Mouse (Mus musculus) neural tube, embryonic 14.5 days (tissue): ENCODE data around the gene Ccdc187. TPM values are rescaled to one million over a fixed set of nuclear protein-coding genes. Genes with fewer than 3 reads are reported as not detected.
A peak's percentile ranks its signal among the peaks of the same experiment; 100 is the strongest.

Experiments
- ATAC-seq: fragments of 200-750 bp; cut with Nextera tagmentation; 2 replicates; pipeline ENCODE4 v1.8.0; 2017; ENCODE audit warnings: low read depth, mild to moderate bottlenecking, moderate TSS enrichment, moderate library complexity
- H3K27ac ChIP-seq: fragments of 300-500 bp; sonication (generic); 2 replicates; pipeline ENCODE4 v1.5.1; 2014; ENCODE audit warnings: low read depth, mild to moderate bottlenecking, control low read depth, low read length, moderate library complexity, mixed read lengths
- H3K27me3 ChIP-seq: fragments of 300-500 bp; sonication (generic); 2 replicates; pipeline ENCODE4 v1.6.1; 2014; ENCODE audit warnings: low read length; ENCODE audit not compliant: control insufficient read depth, insufficient read depth
- H3K36me3 ChIP-seq: fragments of 300-500 bp; sonication (generic); 2 replicates; pipeline ENCODE4 v1.6.1; 2014; ENCODE audit warnings: low read length, mixed read lengths; ENCODE audit not compliant: control insufficient read depth, insufficient read depth
- H3K4me1 ChIP-seq: fragments of 300-500 bp; sonication (generic); 2 replicates; pipeline ENCODE4 v1.6.1; 2014; ENCODE audit warnings: low read length; ENCODE audit not compliant: control insufficient read depth, insufficient read depth
- H3K4me2 ChIP-seq: fragments of 300-500 bp; sonication (generic); 2 replicates; pipeline ENCODE4 v1.6.1; 2014; ENCODE audit warnings: mild to moderate bottlenecking, low read depth, low read length, control low read depth
- H3K4me3 ChIP-seq: fragments of 300-500 bp; sonication (generic); 2 replicates; pipeline ENCODE4 v1.5.1; 2014; ENCODE audit warnings: low read depth, low read length, control low read depth, mixed read lengths
- H3K9ac ChIP-seq: fragments of 300-500 bp; sonication (generic); replicated peaks from 2 replicates; pipeline ENCODE4 v1.6.1; 2014; ENCODE audit warnings: low read depth, mild to moderate bottlenecking, control low read depth, low read length, mixed read lengths
- H3K9me3 ChIP-seq: fragments of 300-500 bp; sonication (generic); 2 replicates; pipeline ENCODE4 v1.6.1; 2016; ENCODE audit warnings: low read length; ENCODE audit not compliant: control insufficient read depth
- WGBS: fragments of 180-500 bp; shearing (Covaris S2); extraction: QIAGEN DNeasy Blood & Tissue Kit; methylation state at CpG from one replicate; pipeline ENCODE4 v1.1.7; 2014; 5-methylcytosine and 5-hydroxymethylcytosine counted together
- polyA plus RNA-seq: library from polyadenylated mRNA; unstranded; fragments of >200 nt; fragmentation: Nextera tagmentation; extraction: Ambion mirVana; gene quantifications from 2 replicates; pipeline ENCODE4 v1.2.1, GENCODE M21; 2014

Gene Ccdc187
- polyA plus RNA-seq, 1 experiment from 2014 or later = 0.08 TPM

- peak; percentile 39; the same call in 1 of the 2 replicates for ATAC-seq
- Histone ChIP-seq H3K4me2 (no peak overlapping the region), H3K9ac (no peak overlapping the region), H3K27me3 (no peaks in the 10 kb centered on the region), H3K4me3 (no peak overlapping the region), H3K4me1 (peaks cover 13% of the 10 kb centered on the region; the same call in 1 of the 2 replicates), H3K9me3 (no peaks in the 10 kb centered on the region), H3K36me3 (no peaks in the 10 kb centered on the region), H3K27ac (no peak overlapping the region)
- 30% methylated on average over 9 of the region's 9 CpGs for WGBS
Measured at GRCm38 (mm10) chr2:26240330-26240729, 54.0 kb downstream of the Ccdc187 start.

DNA sequence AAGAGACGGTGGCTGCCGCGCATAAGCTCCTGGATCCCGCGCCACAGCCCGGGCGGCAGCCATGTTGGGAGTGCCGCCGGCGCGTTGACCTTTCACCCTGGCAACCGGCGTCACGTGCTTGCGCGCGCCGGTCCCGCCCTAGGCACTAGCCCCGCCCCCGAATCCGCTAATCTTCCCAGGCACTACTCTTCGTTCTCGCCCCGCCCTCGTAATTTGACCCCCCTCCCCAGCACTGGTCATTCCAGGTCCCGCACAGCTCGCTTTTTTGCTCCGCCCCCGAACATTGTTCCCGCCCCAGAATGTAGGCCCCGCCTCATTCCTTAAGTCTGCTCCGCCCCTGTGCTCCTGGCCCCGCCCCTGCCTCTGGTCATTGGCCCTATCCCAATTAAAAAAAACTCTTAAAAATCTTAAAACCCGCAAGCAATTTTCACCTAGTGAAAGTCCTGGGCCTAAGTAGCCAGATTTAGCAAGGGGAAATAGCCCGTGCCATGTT, 57.0 kb downstream of the Ccdc187 start, which contains the start of gene Qsox2:
Gene Qsox2 (minus strand): TSS at position 236 of the 493 bp plus-strand sequence.
- under 1% methylated on average over 36 of the region's 36 CpGs for WGBS
- peak; percentile 91 for ATAC-seq
- no peaks in the 10 kb centered on the region for H3K36me3 ChIP-seq
- peaks cover 13% of the 10 kb centered on the region; the same call in 1 of the 2 replicates for H3K4me1 ChIP-seq
- no peaks in the 10 kb centered on the region for H3K27me3 ChIP-seq
- peak within 1 kb of the TSS; percentile 84 for H3K4me2 ChIP-seq
- no peaks in the 10 kb centered on the region for H3K9me3 ChIP-seq
- H3K9ac ChIP-seq = peak within 1 kb of the TSS; percentile 88
- peak within 1 kb of the TSS; percentile 81 for H3K27ac ChIP-seq
- H3K4me3 ChIP-seq = peak within 1 kb of the TSS; percentile 94

DNA sequence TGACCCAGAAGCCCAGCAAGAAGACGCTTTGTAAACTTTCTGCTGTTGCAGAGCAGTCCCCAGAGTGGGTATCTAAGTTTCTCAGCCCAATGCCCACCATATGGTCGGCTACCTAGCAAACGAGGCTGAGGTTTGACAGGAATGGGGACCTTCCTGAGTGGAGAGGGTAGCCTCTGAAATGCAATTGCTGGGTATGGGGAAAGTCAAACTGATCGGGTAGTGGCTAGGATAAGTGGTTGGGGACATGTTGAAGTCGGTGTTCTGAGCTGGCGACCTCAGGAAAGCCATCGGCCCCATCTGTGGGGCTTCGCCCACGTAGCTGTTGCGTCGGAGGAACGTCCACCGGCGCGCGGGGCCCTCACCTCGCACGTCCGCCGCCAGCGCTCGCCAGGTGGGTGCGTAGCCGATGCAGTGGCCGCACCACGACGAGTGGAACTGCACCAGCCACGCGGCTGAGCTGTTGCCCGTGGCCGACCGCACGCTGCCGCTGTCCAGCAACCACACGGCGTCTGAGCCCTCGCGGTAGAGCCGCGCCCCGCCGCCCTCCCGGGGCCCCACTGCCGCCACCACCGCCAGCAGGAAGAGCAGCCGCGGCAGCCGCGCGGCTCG, 57.6 kb downstream of the Ccdc187 start:
- no peaks in the 10 kb centered on the region for H3K27me3 ChIP-seq

GRCm38 (mm10) chr2:26234771-26235170, 59.6 kb downstream of the Ccdc187 start:
- Histone ChIP-seq H3K27ac (no peak overlapping the region), H3K27me3 (no peaks in the 10 kb centered on the region), H3K4me2 (no peak overlapping the region), H3K9me3 (no peaks in the 10 kb centered on the region), H3K36me3 (no peaks in the 10 kb centered on the region), H3K9ac (no peak overlapping the region), H3K4me1 (peaks cover 7% of the 10 kb centered on the region; the same call in 1 of the 2 replicates), H3K4me3 (no peak overlapping the region)
- WGBS = 81% methylated on average over 2 of the region's 2 CpGs
- no peak for ATAC-seq

More for the DNA sequence above, 57.6 kb downstream of the Ccdc187 start:
- peak; percentile 63 for ATAC-seq
- Histone ChIP-seq H3K27ac (peak overlapping the region; percentile 81), H3K4me1 (peaks cover 13% of the 10 kb centered on the region; the same call in 1 of the 2 replicates), H3K4me3 (peak overlapping the region; percentile 94), H3K4me2 (peak overlapping the region; percentile 84), H3K36me3 (no peaks in the 10 kb centered on the region), H3K9ac (peak overlapping the region; percentile 88), H3K9me3 (no peaks in the 10 kb centered on the region)
- WGBS = under 1% methylated on average over 37 of the region's 51 CpGs

GRCm38 (mm10) chr2:26234253-26234652, 60.1 kb downstream of the Ccdc187 start:
- no peak overlapping the region for H3K4me2 ChIP-seq
- H3K27ac ChIP-seq = no peak overlapping the region
- no peak overlapping the region for H3K4me3 ChIP-seq
- no peaks in the 10 kb centered on the region for H3K27me3 ChIP-seq
- H3K9ac ChIP-seq = no peak overlapping the region
- H3K9me3 ChIP-seq = no peaks in the 10 kb centered on the region
- H3K4me1 ChIP-seq = peaks cover 7% of the 10 kb centered on the region; the same call in 1 of the 2 replicates
- no peaks in the 10 kb centered on the region for H3K36me3 ChIP-seq
- whole genome bisulfite sequencing = 72% methylated on average over 5 of the region's 5 CpGs
- ATAC-seq = no peak

GRCm38 (mm10) chr2:26231366-26231765, 63.0 kb downstream of the Ccdc187 start:
- no peak overlapping the region for H3K27ac ChIP-seq
- 90% methylated on average over 3 of the region's 3 CpGs for WGBS
- no peak overlapping the region for H3K4me2 ChIP-seq
- H3K4me3 ChIP-seq = no peak overlapping the region
- H3K27me3 ChIP-seq = no peaks in the 10 kb centered on the region
- ATAC-seq = no peak
- H3K36me3 ChIP-seq = no peaks in the 10 kb centered on the region
- no peaks in the 10 kb centered on the region for H3K9me3 ChIP-seq
- no peak overlapping the region for H3K9ac ChIP-seq
- H3K4me1 ChIP-seq = peaks cover 5% of the 10 kb centered on the region; the same call in 1 of the 2 replicates

DNA sequence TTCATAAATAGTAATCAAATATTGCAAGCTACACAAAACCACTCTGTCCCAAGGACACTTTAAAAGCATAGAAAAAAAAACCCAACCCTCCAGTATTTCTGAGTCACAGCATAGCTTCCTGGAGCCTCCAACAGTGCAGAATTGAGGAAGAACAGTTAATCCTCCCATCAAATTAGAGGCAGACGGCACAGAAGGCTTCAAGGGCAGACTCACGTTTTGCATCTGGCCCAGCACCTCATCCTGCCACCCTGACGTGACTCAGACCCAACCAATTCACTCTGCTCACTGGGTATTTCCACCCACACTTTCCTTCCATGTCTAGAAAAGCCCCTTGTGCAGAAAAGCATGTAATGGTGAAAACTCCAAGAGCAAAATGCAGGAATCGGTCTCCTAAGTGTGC, 64.1 kb downstream of the Ccdc187 start:
- no peaks in the 10 kb centered on the region for H3K9me3 ChIP-seq
- H3K9ac ChIP-seq = no peak overlapping the region
- H3K36me3 ChIP-seq = no peaks in the 10 kb centered on the region
- 65% methylated on average over 4 of the region's 4 CpGs for WGBS
- no peaks in the 10 kb centered on the region for H3K27me3 ChIP-seq
- H3K4me1 ChIP-seq = no peaks in the 10 kb centered on the region
- H3K27ac ChIP-seq = no peak overlapping the region
- no peak overlapping the region for H3K4me2 ChIP-seq
- ATAC-seq = no peak
- H3K4me3 ChIP-seq = no peak overlapping the region

DNA sequence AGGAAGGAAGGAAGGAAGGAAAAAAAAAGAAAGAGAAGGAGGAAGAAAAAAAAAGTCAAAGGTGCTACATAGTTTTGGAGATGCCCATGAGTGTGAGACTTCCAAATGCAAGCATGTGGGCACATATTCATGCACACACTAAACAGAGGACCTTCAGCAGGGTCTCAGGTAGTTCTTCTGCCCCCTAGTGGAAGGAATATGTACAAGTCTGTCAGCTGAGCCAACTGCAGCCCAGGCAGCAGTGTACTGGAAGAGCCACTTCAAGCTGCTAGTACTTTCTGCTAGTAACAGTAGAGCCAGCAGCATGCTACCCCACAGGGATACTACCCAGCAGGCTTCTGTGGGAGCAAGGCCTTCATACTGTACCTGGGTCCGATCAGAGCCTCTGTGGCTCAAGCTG, 66.6 kb downstream of the Ccdc187 start:
- H3K9me3 ChIP-seq = no peaks in the 10 kb centered on the region
- no peaks in the 10 kb centered on the region for H3K4me1 ChIP-seq
- WGBS = 68% methylated on average over 1 of the region's 1 CpGs
- peaks cover 4% of the 10 kb centered on the region; the same call in 1 of the 2 replicates for H3K36me3 ChIP-seq
- no peaks in the 10 kb centered on the region for H3K27me3 ChIP-seq
- no peak overlapping the region for H3K9ac ChIP-seq
- H3K4me2 ChIP-seq = no peak overlapping the region
- peak; percentile 86 for ATAC-seq
- no peak overlapping the region for H3K27ac ChIP-seq
- H3K4me3 ChIP-seq = no peak overlapping the region

- Histone ChIP-seq H3K4me3 (no peak overlapping the region), H3K9ac (no peak overlapping the region), H3K27ac (no peak overlapping the region), H3K4me2 (no peak overlapping the region), H3K9me3 (no peaks in the 10 kb centered on the region), H3K27me3 (no peaks in the 10 kb centered on the region), H3K4me1 (no peaks in the 10 kb centered on the region), H3K36me3 (peaks cover 16% of the 10 kb centered on the region)
- no peak for ATAC-seq
- WGBS = 91% methylated on average over 4 of the region's 4 CpGs
Measured at GRCm38 (mm10) chr2:26225242-26225641, 69.1 kb downstream of the Ccdc187 start.
